Mouse (Mus musculus): ENCODE results near the gene Tmbim4.

- TF ChIP-seq CTCF (IDR thresholded peaks at IDR 0.05; ENCODE audit: low read depth) (no peak), EP300 (IDR thresholded peaks at IDR 0.05; ENCODE audit: low read depth) (no peak)
Observed at GRCm38 (mm10) chr10:120189276-120189675, 12.1 kb upstream of the Tmbim4 start.
